Mouse (Mus musculus) forebrain, embryonic 16.5 days (tissue): Measurements from ENCODE around the gene Phlpp2. TPM values are rescaled to one million over a fixed set of nuclear protein-coding genes. Genes with fewer than 3 reads are reported as not detected.
"Not testable (repeated sequence)": the region's sequence is repeated elsewhere in the genome, so short reads cannot be mapped to it uniquely, and the experiment has no call there.

ENCODE experiments used
- ATAC-seq: fragments of 200-750 bp; cut with Nextera tagmentation; 2 replicates; pipeline ENCODE4 v1.8.0; 2017; ENCODE audit warnings: mild to moderate bottlenecking, moderate library complexity
- H3K27ac ChIP-seq: fragments of 300-500 bp; sonication (generic); 2 replicates; pipeline ENCODE4 v1.5.1; 2014; ENCODE audit warnings: low read length, control low read depth
- H3K27me3 ChIP-seq: fragments of 300-500 bp; sonication (generic); replicated peaks from 2 replicates; pipeline ENCODE4 v1.6.1; 2014; ENCODE audit warnings: low read length; ENCODE audit not compliant: control insufficient read depth, insufficient read depth
- H3K36me3 ChIP-seq: fragments of 300-500 bp; sonication (generic); 2 replicates; pipeline ENCODE4 v1.6.1; 2014; ENCODE audit not compliant: control insufficient read depth, insufficient read depth
- H3K4me1 ChIP-seq: fragments of 300-500 bp; sonication (generic); replicated peaks from 2 replicates; pipeline ENCODE4 v1.6.1; 2014; ENCODE audit warnings: low read length; ENCODE audit not compliant: control insufficient read depth, insufficient read depth
- H3K4me2 ChIP-seq: fragments of 300-500 bp; sonication (generic); 2 replicates; pipeline ENCODE4 v1.6.1; 2014; ENCODE audit warnings: mild to moderate bottlenecking, low read length, control low read depth
- H3K4me3 ChIP-seq: fragments of 300-500 bp; sonication (generic); replicated peaks from 2 replicates; pipeline ENCODE4 v1.5.1; 2014; ENCODE audit warnings: mild to moderate bottlenecking, low read length, control low read depth
- H3K9ac ChIP-seq: fragments of 300-500 bp; sonication (generic); replicated peaks from 2 replicates; pipeline ENCODE4 v1.6.1; 2014; ENCODE audit warnings: low read depth, low read length, control low read depth
- H3K9me3 ChIP-seq: fragments of 300-500 bp; sonication (generic); 2 replicates; pipeline ENCODE4 v1.6.1; 2016; ENCODE audit warnings: low read length; ENCODE audit not compliant: control insufficient read depth
- WGBS: fragments of 180-500 bp; shearing (Covaris S2); extraction: QIAGEN DNeasy Blood & Tissue Kit; methylation state at CpG from one replicate; pipeline ENCODE4 v1.1.7; 2014; 5-methylcytosine and 5-hydroxymethylcytosine counted together
- polyA plus RNA-seq: library from polyadenylated mRNA; unstranded; fragments of >200 nt; fragmentation: Nextera tagmentation; extraction: Ambion mirVana; gene quantifications from 2 replicates; pipeline ENCODE4 v1.2.1, GENCODE M21; 2015

The Phlpp2 gene
- polyA plus RNA-seq, 1 experiment from 2014 or later = 4.0 TPM

DNA sequence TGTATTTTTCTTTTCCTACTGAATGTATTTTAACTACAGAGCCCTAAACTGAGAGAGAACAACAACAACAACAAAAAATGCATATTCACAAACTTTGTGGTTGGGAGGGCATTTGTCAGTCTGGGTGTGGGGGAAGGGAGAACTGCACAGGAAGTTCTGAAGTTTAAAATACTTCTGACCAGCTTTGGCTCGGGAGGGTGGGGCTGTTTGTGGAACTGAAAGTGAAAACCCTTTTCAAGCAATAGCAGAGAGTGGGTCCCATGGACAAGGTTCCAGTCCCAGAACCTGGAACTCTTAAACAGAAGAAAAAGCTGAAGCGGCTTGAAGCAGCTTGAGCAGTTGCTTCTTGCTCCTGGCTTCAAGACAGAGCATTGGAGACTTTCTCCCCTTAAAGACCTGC lies 4.9 kb upstream of the Phlpp2 start:
- no peak overlapping the region for H3K4me2 ChIP-seq
- H3K27me3 ChIP-seq = no peaks in the 10 kb centered on the region
- H3K4me1 ChIP-seq = 0 out of 2 replicates have a peak, but pooled peaks cover 4% of the 10 kb centered on the region
- no peak overlapping the region for H3K27ac ChIP-seq
- H3K9me3 ChIP-seq = no peaks in the 10 kb centered on the region
- peaks cover 11% of the 10 kb centered on the region; the same call in 1 of the 2 replicates for H3K36me3 ChIP-seq
- no peak overlapping the region for H3K4me3 ChIP-seq
- no peak for ATAC-seq
- WGBS = 86% methylated on average over 2 of the region's 2 CpGs
- H3K9ac ChIP-seq = no peak overlapping the region

DNA sequence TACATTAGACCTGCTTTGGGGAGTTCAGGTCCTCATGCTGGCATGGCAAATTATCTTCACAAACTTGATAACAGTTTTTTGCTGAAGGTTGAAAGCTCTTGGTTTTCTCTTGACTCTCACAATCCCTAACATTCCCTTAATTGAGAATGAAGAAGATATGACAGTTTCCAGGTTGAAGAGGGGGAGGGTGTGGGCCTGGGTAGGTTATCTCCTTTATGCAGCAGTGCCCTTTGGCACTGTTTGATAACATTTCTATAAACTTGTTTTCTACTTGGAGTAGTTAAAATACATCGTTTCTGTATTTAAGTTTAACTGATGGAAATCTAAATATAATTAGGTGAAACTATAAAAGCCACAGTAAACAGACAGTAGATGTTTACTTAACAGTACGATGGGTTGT lies 3.5 kb upstream of the Phlpp2 start:
- 94% methylated on average over 2 of the region's 2 CpGs for WGBS
- Histone ChIP-seq H3K4me1 (peaks cover 7% of the 10 kb centered on the region), H3K4me2 (no peak overlapping the region), H3K9ac (no peak overlapping the region), H3K36me3 (peaks cover 11% of the 10 kb centered on the region; the same call in 1 of the 2 replicates), H3K9me3 (no peaks in the 10 kb centered on the region), H3K4me3 (no peak overlapping the region), H3K27ac (no peak overlapping the region), H3K27me3 (no peaks in the 10 kb centered on the region)
- no peak for ATAC-seq

DNA sequence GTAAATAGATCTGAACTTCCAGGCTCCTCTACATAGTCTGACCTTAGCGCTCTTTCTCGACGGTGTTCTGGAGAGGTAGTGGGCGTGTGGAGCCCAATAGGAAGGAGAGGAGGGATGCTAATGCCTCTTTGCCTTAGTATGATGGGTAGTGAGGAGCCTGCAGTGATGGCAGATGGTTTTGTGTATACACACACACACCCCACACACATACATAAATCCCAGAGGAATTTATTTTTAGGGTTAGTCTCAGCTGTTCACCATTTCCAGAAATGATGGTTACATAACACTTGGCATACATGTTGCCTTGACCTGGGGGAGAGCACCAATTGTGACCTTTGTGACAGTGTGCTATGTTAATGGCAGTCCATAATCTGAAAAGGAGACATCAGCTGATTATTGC lies 2.8 kb upstream of the Phlpp2 start:
- H3K36me3 ChIP-seq = peaks cover 8% of the 10 kb centered on the region; the same call in 1 of the 2 replicates
- WGBS = 82% methylated on average over 4 of the region's 4 CpGs
- no peak overlapping the region for H3K4me3 ChIP-seq
- H3K27ac ChIP-seq = no peak overlapping the region
- no peaks in the 10 kb centered on the region for H3K27me3 ChIP-seq
- no peak for ATAC-seq
- H3K9me3 ChIP-seq = no peaks in the 10 kb centered on the region
- no peak overlapping the region for H3K9ac ChIP-seq
- peaks cover 11% of the 10 kb centered on the region for H3K4me1 ChIP-seq
- H3K4me2 ChIP-seq = no peak overlapping the region

DNA sequence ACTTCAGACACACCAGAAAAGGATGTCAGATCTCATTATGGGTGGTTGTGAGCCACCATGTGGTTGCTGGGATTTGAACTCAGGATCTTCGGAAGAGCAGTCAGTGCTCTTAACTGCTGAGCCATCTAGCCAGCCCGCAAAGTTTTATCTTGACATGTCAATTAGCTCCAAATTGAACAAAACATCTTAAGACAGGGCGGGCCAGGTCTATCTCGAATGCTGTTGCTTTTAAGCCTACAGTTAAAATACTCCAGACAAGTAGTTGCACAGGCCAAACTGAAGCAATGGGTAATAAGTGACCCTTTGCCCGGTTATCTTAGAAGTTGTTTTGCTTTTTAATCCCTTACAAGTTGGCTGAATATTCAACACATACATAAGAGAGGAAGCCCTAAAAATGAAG lies 1.7 kb upstream of the Phlpp2 start:
- 91% methylated on average over 5 of the region's 5 CpGs for WGBS
- Histone ChIP-seq H3K36me3 (peaks cover 2% of the 10 kb centered on the region; the same call in 1 of the 2 replicates), H3K27ac (no peak overlapping the region), H3K9me3 (no peaks in the 10 kb centered on the region), H3K4me1 (peaks cover 11% of the 10 kb centered on the region), H3K4me2 (no peak overlapping the region), H3K4me3 (no peak overlapping the region), H3K9ac (no peak overlapping the region), H3K27me3 (no peaks in the 10 kb centered on the region)
- no peak for ATAC-seq

DNA sequence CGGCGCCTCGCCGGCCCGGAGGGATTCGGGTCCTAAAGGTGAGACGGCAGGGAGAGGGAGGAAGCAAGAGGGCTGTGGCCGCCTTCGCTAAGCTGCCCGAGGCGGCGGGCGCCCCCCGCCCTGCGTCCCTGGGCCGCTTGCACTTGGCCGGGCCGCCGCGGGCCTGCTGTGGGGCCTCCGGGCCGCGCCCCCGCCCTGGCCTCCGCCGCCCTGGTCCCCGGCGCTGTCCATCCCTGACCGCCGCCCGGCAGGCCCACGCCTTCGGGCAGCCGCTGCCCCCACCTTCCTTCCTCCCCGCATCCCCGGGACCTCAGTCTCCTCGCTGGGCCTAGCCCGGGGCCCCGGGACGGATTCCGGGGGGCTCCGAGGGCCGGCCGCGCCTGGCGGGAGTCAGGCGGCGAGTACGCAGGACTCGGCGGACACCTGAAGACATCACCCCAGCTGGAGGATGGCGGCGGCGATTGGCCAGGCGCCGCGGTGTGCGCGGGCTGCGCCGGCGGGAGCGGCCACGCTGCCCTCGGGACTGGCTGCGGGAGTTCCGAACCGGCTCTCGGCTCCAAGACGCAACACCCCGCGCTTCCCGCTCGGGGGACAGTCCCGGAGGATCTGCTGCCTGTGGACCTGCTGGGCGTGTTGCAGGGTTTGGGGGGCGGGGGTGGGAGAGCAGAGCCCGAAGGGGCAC lies 479 bp downstream of the Phlpp2 start:
- peak; percentile 79 for ATAC-seq
- H3K27ac ChIP-seq = peak overlapping the region; percentile 84
- no peaks in the 10 kb centered on the region for H3K27me3 ChIP-seq
- H3K4me2 ChIP-seq = peak overlapping the region; percentile 56
- peak overlapping the region; percentile 87 for H3K4me3 ChIP-seq
- under 1% methylated on average over 51 of the region's 78 CpGs for WGBS
- H3K4me1 ChIP-seq = peaks cover 11% of the 10 kb centered on the region
- peak overlapping the region; percentile 82 for H3K9ac ChIP-seq
- H3K9me3 ChIP-seq = no peaks in the 10 kb centered on the region
- no peaks in the 10 kb centered on the region for H3K36me3 ChIP-seq

DNA sequence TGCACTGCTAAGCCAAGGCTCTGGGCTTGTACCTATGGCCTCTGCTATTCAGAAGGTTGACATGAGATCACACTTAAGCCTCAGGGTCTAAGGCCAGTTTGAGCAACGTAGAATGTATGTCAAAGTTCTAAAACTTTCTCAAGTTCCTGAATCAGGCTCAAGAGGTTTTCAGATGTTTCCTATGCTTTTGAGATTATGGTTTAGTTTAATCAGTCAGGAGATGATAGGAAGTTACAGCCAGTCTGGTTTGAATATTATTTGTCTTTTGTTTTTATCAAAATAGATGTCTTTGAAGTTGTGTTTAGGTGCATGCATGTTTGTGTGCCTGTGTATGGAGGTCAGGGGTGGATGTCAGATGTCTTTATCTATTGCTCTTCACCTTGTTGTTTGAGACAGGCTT lies 2.7 kb downstream of the Phlpp2 start:
- no peaks in the 10 kb centered on the region for H3K36me3 ChIP-seq
- H3K27me3 ChIP-seq = no peaks in the 10 kb centered on the region
- WGBS = 85% methylated on average over 1 of the region's 1 CpGs
- no peak overlapping the region for H3K4me2 ChIP-seq
- H3K4me1 ChIP-seq = peaks cover 11% of the 10 kb centered on the region
- no peaks in the 10 kb centered on the region for H3K9me3 ChIP-seq
- no peak for ATAC-seq
- no peak overlapping the region for H3K27ac ChIP-seq
- H3K4me3 ChIP-seq = no peak overlapping the region
- no peak overlapping the region for H3K9ac ChIP-seq

DNA sequence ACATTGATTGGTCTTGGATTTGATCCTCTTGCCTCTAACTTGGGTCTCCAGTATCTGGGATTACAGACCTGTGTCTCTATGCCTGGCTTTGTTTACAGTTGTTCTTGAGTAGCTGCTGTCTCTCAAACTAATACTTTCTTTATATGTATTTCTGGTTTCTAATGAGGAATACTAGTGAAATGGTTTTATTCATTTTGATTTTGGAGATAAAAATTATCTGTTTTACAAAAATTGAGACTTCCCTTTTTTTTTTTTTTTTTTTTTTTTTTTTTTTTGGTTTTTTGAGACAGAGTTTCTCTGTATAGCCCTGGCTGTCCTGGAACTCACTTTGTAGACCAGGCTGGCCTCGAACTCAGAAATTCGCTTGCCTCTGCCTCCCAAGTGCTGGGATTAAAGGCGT lies 5.5 kb downstream of the Phlpp2 start:
- not testable (repeated sequence) for H3K36me3 ChIP-seq, H3K27me3 ChIP-seq, H3K9me3 ChIP-seq, H3K27ac ChIP-seq, H3K9ac ChIP-seq, H3K4me1 ChIP-seq, H3K4me3 ChIP-seq, H3K4me2 ChIP-seq, ATAC-seq
- WGBS = 92% methylated on average over 3 of the region's 3 CpGs

DNA sequence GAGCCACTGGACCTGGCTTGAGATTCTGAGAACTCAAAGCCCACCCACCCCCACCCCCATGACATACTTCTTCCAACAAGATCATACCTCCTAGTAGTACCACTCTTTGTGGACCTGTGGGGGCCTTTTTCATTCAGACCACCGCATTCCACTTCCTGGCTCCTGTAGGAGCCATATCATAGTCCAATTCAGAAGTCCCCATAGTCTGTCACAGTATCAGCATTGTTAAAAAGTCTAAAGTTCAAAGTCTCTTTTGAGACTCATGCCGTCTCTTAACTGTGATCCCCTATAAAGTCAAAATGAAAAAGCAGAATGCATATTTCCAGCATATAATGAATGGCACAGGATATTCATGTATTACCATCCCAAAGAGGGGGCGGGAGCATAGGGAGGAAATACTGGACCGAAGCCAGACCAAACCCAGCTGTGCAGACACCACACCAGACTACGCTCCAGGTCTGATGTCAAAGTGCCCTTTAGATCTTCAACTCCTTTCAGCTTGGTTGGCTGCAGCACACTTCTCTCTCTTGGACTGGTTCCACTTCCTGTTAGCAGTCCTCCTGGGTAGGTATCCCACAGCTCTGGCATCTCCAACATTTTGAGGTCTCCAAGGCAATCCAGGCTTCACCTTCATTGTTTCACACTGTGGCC lies 11.8 kb downstream of the Phlpp2 start:
- Histone ChIP-seq H3K4me2 (no peak overlapping the region), H3K4me1 (no peaks in the 10 kb centered on the region), H3K9ac (no peak overlapping the region), H3K27ac (no peak overlapping the region), H3K9me3 (no peaks in the 10 kb centered on the region), H3K27me3 (no peaks in the 10 kb centered on the region), H3K36me3 (peaks cover 3% of the 10 kb centered on the region), H3K4me3 (no peak overlapping the region)
- WGBS = 90% methylated on average over 5 of the region's 5 CpGs
- no peak for ATAC-seq

DNA sequence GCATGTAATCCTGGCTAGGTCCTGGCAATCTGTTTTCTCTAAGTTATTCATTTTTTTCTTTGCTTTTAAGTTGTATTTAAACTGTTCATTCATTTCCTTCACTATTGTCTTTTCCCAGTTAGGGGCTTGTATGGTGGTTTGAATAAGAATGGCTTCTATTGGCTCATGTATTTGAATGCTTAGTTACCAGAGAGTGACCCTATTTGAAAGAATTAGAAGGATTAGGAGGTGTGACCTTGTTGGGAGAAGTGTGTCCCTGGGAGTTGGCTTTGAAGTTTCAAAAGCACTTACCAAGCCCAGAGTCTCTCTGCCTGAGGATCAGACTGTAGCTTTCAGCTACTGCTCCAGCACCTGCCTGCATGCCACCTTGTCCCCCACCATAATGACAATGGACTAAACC lies 17.0 kb downstream of the Phlpp2 start:
- H3K27ac ChIP-seq = no peak overlapping the region
- H3K27me3 ChIP-seq = no peaks in the 10 kb centered on the region
- H3K36me3 ChIP-seq = no peaks in the 10 kb centered on the region
- no peak overlapping the region for H3K9ac ChIP-seq
- H3K4me2 ChIP-seq = no peak overlapping the region
- ATAC-seq = no peak
- H3K4me3 ChIP-seq = no peak overlapping the region
- no peaks in the 10 kb centered on the region for H3K9me3 ChIP-seq
- H3K4me1 ChIP-seq = no peaks in the 10 kb centered on the region
